Mouse (Mus musculus) limb, embryonic 14.5 days (tissue): ENCODE measurements around the gene Xrn2. TPM values are rescaled to one million over a fixed set of nuclear protein-coding genes. Genes with fewer than 3 reads are reported as not detected.

Experiments used
- ATAC-seq: fragments of 200-750 bp; cut with Nextera tagmentation; 2 replicates; pipeline ENCODE4 v1.8.0; 2017; ENCODE audit warnings: low read depth, moderate number of reproducible peaks, moderate TSS enrichment; ENCODE audit not compliant: low FRiP score
- DNase-seq: peaks from one replicate; pipeline ENCODE4 v3.0.0-alpha.2; 2015; ENCODE audit warnings: low spot score
- H3K27ac ChIP-seq: fragments of 300-500 bp; sonication (generic); replicated peaks from 2 replicates; pipeline ENCODE4 v1.5.1; 2014; ENCODE audit warnings: low read depth, mild to moderate bottlenecking, low read length, moderate library complexity, mixed read lengths
- H3K27me3 ChIP-seq: fragments of 300-500 bp; sonication (generic); 2 replicates; pipeline ENCODE4 v1.6.1; 2014; ENCODE audit warnings: low read length, mixed read lengths; ENCODE audit not compliant: control insufficient read depth, insufficient read depth
- H3K36me3 ChIP-seq: fragments of 300-500 bp; sonication (generic); 2 replicates; pipeline ENCODE4 v1.6.1; 2014; ENCODE audit warnings: mild to moderate bottlenecking, low read length, moderate library complexity, mixed read lengths; ENCODE audit not compliant: control insufficient read depth, insufficient read depth
- H3K4me1 ChIP-seq: fragments of 300-500 bp; sonication (generic); 2 replicates; pipeline ENCODE4 v1.6.1; 2014; ENCODE audit warnings: antibody characterized with exemption, low read length, mixed read lengths; ENCODE audit not compliant: control insufficient read depth, insufficient read depth
- H3K4me2 ChIP-seq: fragments of 300-500 bp; sonication (generic); replicated peaks from 2 replicates; pipeline ENCODE4 v1.6.1; 2014; ENCODE audit warnings: low read depth, mild to moderate bottlenecking, low read length, moderate library complexity; ENCODE audit not compliant: severe bottlenecking
- H3K4me3 ChIP-seq: fragments of 300-500 bp; sonication (generic); replicated peaks from 2 replicates; pipeline ENCODE4 v1.5.1; 2014; ENCODE audit warnings: low read length
- H3K9ac ChIP-seq: fragments of 300-500 bp; sonication (generic); 2 replicates; pipeline ENCODE4 v1.6.1; 2014; ENCODE audit warnings: mild to moderate bottlenecking, low read depth, low read length, moderate library complexity; ENCODE audit not compliant: severe bottlenecking
- H3K9me3 ChIP-seq: fragments of 300-500 bp; sonication (generic); 2 replicates; pipeline ENCODE4 v1.6.1; 2016; ENCODE audit warnings: low read length; ENCODE audit not compliant: control insufficient read depth
- POLR2A ChIP-seq: fragments of 200-500 bp; IDR thresholded peaks from 2 replicates; pipeline ENCODE4 v1.8.0; 2012; ENCODE audit warnings: inconsistent platforms, mild to moderate bottlenecking, moderate library complexity, borderline replicate concordance; ENCODE audit not compliant: insufficient read depth, insufficient read length; ENCODE audit errors: extremely low read depth
- WGBS: fragments of 180-500 bp; shearing (Covaris S2); extraction: QIAGEN DNeasy Blood & Tissue Kit; methylation state at CpG from one replicate; pipeline ENCODE4 v1.1.7; 2014; 5-methylcytosine and 5-hydroxymethylcytosine counted together
- polyA plus RNA-seq, 2 experiments: library from polyadenylated mRNA; depleted of rRNA in 1 of 2; stranded (reverse) in 1 of 2; unstranded in 1 of 2; fragments of >200 nt; fragmentation: Nextera tagmentation in 1 of 2; extraction: Ambion mirVana in 1 of 2; gene quantifications; 2 replicates each; pipeline versions ENCODE4 v1.2.1 to v1.2.3; 2012 to 2014

Gene Xrn2
- 40.0 and 57.0 TPM in 2 replicates for polyA plus RNA-seq (2012; rRNA removed)
- 81.8 and 86.2 TPM in 2 replicates for polyA plus RNA-seq (2014; fragmentation: Nextera tagmentation; extraction: Ambion mirVana)

DNA sequence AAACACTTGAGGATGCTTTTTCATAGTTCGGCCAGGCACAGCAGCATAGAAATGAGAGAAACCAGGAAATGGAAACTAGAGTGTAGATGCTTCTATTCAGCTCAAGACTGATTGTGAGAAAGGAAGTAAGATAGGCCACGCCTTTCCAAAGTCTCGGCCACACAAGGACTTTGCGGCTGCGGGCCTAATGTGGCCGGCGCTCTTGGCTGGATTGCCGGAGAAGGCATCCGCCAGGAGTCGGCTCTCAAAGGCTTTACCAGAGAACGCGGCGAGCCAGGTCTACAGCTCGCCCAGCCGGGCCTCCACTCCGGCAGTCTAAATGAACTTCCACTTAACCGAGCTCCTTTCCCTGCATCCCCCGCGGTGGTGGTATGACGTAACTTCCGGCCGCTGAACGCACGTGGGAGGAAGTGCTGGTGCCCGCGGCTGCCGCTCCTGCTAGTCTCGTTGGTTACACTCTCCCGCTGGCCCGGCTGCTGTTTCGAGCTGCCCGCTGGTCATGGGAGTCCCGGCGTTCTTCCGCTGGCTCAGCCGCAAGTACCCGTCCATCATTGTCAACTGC is at the start of gene Xrn2:
Xrn2 (plus strand) TSS at position 374 of the 562 bp plus-strand sequence.
- whole genome bisulfite sequencing: under 1% methylated on average over 37 of the region's 37 CpGs
- DNase-seq (peak; percentile 94), ATAC-seq (peak; percentile 94)
- Histone ChIP-seq H3K27ac (peak within 1 kb of the TSS; percentile 98), H3K27me3 (no peaks in the 10 kb centered on the region), H3K4me3 (peak within 1 kb of the TSS; percentile 85), H3K9ac (peak within 1 kb of the TSS; percentile 91), H3K9me3 (no peaks in the 10 kb centered on the region), H3K36me3 (no peaks in the 10 kb centered on the region), H3K4me2 (peak within 1 kb of the TSS; percentile 79), H3K4me1 (peaks cover 6% of the 10 kb centered on the region)
- TF ChIP-seq POLR2A: peak; percentile 86; the same call in 1 of the 2 replicates

DNA sequence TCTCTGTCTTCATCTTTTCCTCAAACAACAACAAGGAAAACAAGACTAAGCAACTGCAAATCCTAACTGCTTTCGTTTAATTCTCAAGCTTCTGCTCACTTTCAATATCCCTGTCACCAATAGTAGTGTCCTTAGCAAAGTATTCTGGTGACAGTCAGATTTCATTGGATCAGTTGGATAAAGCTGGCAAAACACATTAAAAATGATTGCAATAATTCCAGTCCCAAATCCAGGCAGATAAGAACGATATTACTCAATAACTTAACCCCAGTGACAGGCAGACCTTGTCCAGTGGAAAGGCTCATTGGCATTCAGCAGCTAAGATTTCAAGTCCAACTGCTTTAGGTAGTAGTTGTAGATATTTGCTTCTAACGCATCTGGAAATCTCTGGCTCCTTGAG is 37.8 kb upstream of the Xrn2 start:
- Histone ChIP-seq H3K36me3 (no peaks in the 10 kb centered on the region), H3K27me3 (no peaks in the 10 kb centered on the region), H3K9ac (no peak overlapping the region), H3K27ac (no peak overlapping the region), H3K4me3 (no peak overlapping the region), H3K4me1 (no peaks in the 10 kb centered on the region), H3K4me2 (no peak overlapping the region), H3K9me3 (no peaks in the 10 kb centered on the region)
- DNase-seq (no peak), ATAC-seq (no peak)
- WGBS: 76% methylated on average over 3 of the region's 3 CpGs
- no peak for TF ChIP-seq POLR2A

DNA sequence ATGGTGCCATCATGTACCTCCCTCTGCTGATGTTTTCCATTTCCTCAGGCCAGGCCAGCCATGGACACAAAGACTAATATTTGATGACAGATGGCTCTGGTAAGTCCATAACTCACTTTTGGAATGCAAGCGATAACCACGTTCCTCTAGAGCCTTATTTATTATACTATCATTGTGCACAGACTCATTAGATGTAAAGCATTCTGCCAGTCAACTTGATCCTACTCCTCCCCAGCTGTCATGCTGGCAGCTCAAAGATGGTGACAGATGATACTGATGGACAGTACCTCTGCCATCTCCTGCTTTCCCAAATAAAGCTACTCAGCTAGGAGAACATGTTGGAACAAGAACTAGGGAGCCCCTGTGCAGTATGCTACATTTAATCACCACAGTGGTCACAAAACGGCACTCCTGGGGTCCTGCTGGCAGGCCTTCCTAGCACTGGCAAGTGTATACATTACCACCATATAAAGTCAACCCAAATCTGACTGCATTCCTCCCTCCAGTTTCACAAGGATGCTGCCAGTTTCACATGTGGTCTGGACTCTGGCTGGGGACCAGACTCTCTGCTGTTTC is 37.3 kb upstream of the Xrn2 start:
- no peaks in the 10 kb centered on the region for H3K9me3 ChIP-seq
- DNase-seq (no peak), ATAC-seq (no peak)
- no peaks in the 10 kb centered on the region for H3K4me1 ChIP-seq
- no peak overlapping the region for H3K4me3 ChIP-seq
- H3K27me3 ChIP-seq: no peaks in the 10 kb centered on the region
- no peak overlapping the region for H3K4me2 ChIP-seq
- no peak overlapping the region for H3K27ac ChIP-seq
- H3K36me3 ChIP-seq: no peaks in the 10 kb centered on the region
- TF ChIP-seq POLR2A: no peak
- 61% methylated on average over 3 of the region's 3 CpGs for WGBS
- no peak overlapping the region for H3K9ac ChIP-seq

DNA sequence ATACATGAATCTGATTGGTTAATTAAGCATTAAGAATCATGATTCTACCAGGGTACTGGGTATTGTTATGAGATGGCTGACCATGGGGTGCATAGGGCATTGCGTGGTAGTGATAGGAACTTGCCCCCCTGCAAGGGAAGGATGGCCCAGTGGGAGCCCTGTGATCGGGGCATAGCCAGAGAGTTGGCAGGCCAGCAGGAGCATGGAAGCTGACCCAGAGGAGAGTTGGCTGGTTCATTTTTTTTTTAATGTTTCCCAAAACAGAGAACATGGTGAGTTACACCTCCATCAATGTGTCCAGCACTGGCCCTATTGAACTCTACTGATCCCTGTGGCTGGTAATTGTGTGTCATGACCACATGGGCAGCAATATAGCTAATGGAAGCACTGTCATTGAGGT is 30.0 kb upstream of the Xrn2 start:
- Histone ChIP-seq H3K4me1 (no peaks in the 10 kb centered on the region), H3K9me3 (no peaks in the 10 kb centered on the region), H3K27me3 (no peaks in the 10 kb centered on the region), H3K4me2 (no peak overlapping the region), H3K9ac (no peak overlapping the region), H3K36me3 (no peaks in the 10 kb centered on the region), H3K27ac (no peak overlapping the region), H3K4me3 (no peak overlapping the region)
- ATAC-seq (no peak), DNase-seq (no peak)
- 88% methylated on average over 2 of the region's 2 CpGs for WGBS
- TF ChIP-seq POLR2A: no peak

DNA sequence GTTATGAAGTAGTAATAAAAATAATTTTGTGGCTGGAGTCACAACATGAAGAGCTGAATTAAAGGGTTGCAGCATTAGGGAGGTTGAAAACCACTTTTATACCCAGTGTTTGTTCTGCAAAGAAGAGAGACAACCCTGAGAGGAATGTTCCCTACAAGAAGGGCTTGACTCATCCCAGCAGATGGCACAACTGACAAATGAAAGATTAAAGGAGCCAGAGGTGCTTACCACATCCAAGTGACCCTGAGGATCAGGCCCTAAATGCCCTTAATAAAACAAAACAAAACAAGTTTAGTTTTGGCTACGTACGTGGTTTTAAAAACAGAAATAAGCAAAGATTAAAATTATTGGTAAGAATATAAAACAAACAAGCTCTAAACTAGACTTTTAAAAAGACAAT is 28.0 kb upstream of the Xrn2 start:
- H3K36me3 ChIP-seq: no peaks in the 10 kb centered on the region
- 87% methylated on average over 2 of the region's 2 CpGs for WGBS
- no peak for ATAC-seq
- H3K9ac ChIP-seq: no peak overlapping the region
- TF ChIP-seq POLR2A: no peak
- H3K4me1 ChIP-seq: no peaks in the 10 kb centered on the region
- DNase-seq: no peak
- H3K27ac ChIP-seq: no peak overlapping the region
- H3K4me2 ChIP-seq: no peak overlapping the region
- no peak overlapping the region for H3K4me3 ChIP-seq
- H3K27me3 ChIP-seq: no peaks in the 10 kb centered on the region
- no peaks in the 10 kb centered on the region for H3K9me3 ChIP-seq
